Mouse (Mus musculus): ENCODE results near the gene Adgra1. TPM values are rescaled to one million over a fixed set of nuclear protein-coding genes. Genes with fewer than 3 reads are reported as not detected.

The Adgra1 gene
- polyA plus RNA-seq, 1 experiment from 2014 or later: 0.08 TPM

- 72% methylated on average over 2 of the region's 2 CpGs for WGBS
- no peak overlapping the region for H3K4me2 ChIP-seq
- no peaks in the 10 kb centered on the region for H3K9me3 ChIP-seq (ENCODE audit: control insufficient read depth, low read length)
- ATAC-seq (replicated peaks; ENCODE audit: low FRiP score): no peak
- H3K4me3 ChIP-seq (ENCODE audit: low read depth, low read length): no peak overlapping the region
- no peak overlapping the region for H3K27ac ChIP-seq (ENCODE audit: low read depth, low read length)
- no peaks in the 10 kb centered on the region for H3K36me3 ChIP-seq (ENCODE audit: control insufficient read depth, insufficient read depth, low read length)
- no peaks in the 10 kb centered on the region for H3K4me1 ChIP-seq (replicated peaks; ENCODE audit: control insufficient read depth, insufficient read depth, low read length)
- H3K9ac ChIP-seq (ENCODE audit: low read depth, low read length): no peak overlapping the region
- H3K27me3 ChIP-seq (replicated peaks; ENCODE audit: control insufficient read depth, insufficient read depth, low read length): no peaks in the 10 kb centered on the region
- DNase-seq (ENCODE audit: low spot score): no peak
These were observed 29.1 kb downstream of the Adgra1 start for GRCm38 (mm10) chr7:139863076-139863475.

- H3K4me3 ChIP-seq (ENCODE audit: low read depth, low read length): no peak overlapping the region
- ATAC-seq (replicated peaks; ENCODE audit: low FRiP score): no peak
- no peaks in the 10 kb centered on the region for H3K27me3 ChIP-seq (replicated peaks; ENCODE audit: control insufficient read depth, insufficient read depth, low read length)
- no peaks in the 10 kb centered on the region for H3K36me3 ChIP-seq (ENCODE audit: control insufficient read depth, insufficient read depth, low read length)
- DNase-seq (ENCODE audit: low spot score): no peak
- H3K4me1 ChIP-seq (replicated peaks; ENCODE audit: control insufficient read depth, insufficient read depth, low read length): no peaks in the 10 kb centered on the region
- no peak overlapping the region for H3K4me2 ChIP-seq
- H3K27ac ChIP-seq (ENCODE audit: low read depth, low read length): no peak overlapping the region
- H3K9me3 ChIP-seq (ENCODE audit: control insufficient read depth, low read length): no peaks in the 10 kb centered on the region
- WGBS: 49% methylated on average over 2 of the region's 2 CpGs
- H3K9ac ChIP-seq (ENCODE audit: low read depth, low read length): no peak overlapping the region
These were observed 30.3 kb downstream of the Adgra1 start for GRCm38 (mm10) chr7:139864253-139864652.

GRCm38 (mm10) chr7:139864871-139865270, 30.9 kb downstream of the Adgra1 start:
- no peaks in the 10 kb centered on the region for H3K4me1 ChIP-seq (replicated peaks; ENCODE audit: control insufficient read depth, insufficient read depth, low read length)
- H3K9me3 ChIP-seq (ENCODE audit: control insufficient read depth, low read length): no peaks in the 10 kb centered on the region
- ATAC-seq (replicated peaks; ENCODE audit: low FRiP score) (no peak), DNase-seq (ENCODE audit: low spot score) (no peak)
- no peak overlapping the region for H3K27ac ChIP-seq (ENCODE audit: low read depth, low read length)
- no peak overlapping the region for H3K9ac ChIP-seq (ENCODE audit: low read depth, low read length)
- no peaks in the 10 kb centered on the region for H3K36me3 ChIP-seq (ENCODE audit: control insufficient read depth, insufficient read depth, low read length)
- no peak overlapping the region for H3K4me2 ChIP-seq
- H3K4me3 ChIP-seq (ENCODE audit: low read depth, low read length): no peak overlapping the region
- 62% methylated on average over 1 of the region's 1 CpGs for WGBS
- H3K27me3 ChIP-seq (replicated peaks; ENCODE audit: control insufficient read depth, insufficient read depth, low read length): no peaks in the 10 kb centered on the region

GRCm38 (mm10) chr7:139871014-139871413, 37.0 kb downstream of the Adgra1 start:
- Histone ChIP-seq H3K27me3 (replicated peaks; ENCODE audit: control insufficient read depth, insufficient read depth, low read length) (no peaks in the 10 kb centered on the region), H3K4me2 (no peak overlapping the region), H3K9me3 (ENCODE audit: control insufficient read depth, low read length) (no peaks in the 10 kb centered on the region), H3K4me1 (replicated peaks; ENCODE audit: control insufficient read depth, insufficient read depth, low read length) (no peaks in the 10 kb centered on the region), H3K9ac (ENCODE audit: low read depth, low read length) (no peak overlapping the region), H3K27ac (ENCODE audit: low read depth, low read length) (no peak overlapping the region), H3K4me3 (ENCODE audit: low read depth, low read length) (no peak overlapping the region), H3K36me3 (ENCODE audit: control insufficient read depth, insufficient read depth, low read length) (no peaks in the 10 kb centered on the region)
- DNase-seq (ENCODE audit: low spot score) (no peak), ATAC-seq (replicated peaks; ENCODE audit: low FRiP score) (no peak)
- WGBS: 90% methylated on average over 5 of the region's 5 CpGs

- no peak overlapping the region for H3K4me3 ChIP-seq (ENCODE audit: low read depth, low read length)
- no peak for ATAC-seq (replicated peaks; ENCODE audit: low FRiP score)
- no peaks in the 10 kb centered on the region for H3K4me1 ChIP-seq (replicated peaks; ENCODE audit: control insufficient read depth, insufficient read depth, low read length)
- no peak for DNase-seq (ENCODE audit: low spot score)
- no peaks in the 10 kb centered on the region for H3K27me3 ChIP-seq (replicated peaks; ENCODE audit: control insufficient read depth, insufficient read depth, low read length)
- H3K4me2 ChIP-seq: no peak overlapping the region
- H3K9me3 ChIP-seq (ENCODE audit: control insufficient read depth, low read length): no peaks in the 10 kb centered on the region
- H3K36me3 ChIP-seq (ENCODE audit: control insufficient read depth, insufficient read depth, low read length): no peaks in the 10 kb centered on the region
- 62% methylated on average over 10 of the region's 10 CpGs for WGBS
- no peak overlapping the region for H3K27ac ChIP-seq (ENCODE audit: low read depth, low read length)
- no peak overlapping the region for H3K9ac ChIP-seq (ENCODE audit: low read depth, low read length)
These were observed 43.3 kb downstream of the Adgra1 start for GRCm38 (mm10) chr7:139877167-139877792.

- no peak for DNase-seq (ENCODE audit: low spot score)
- no peak for ATAC-seq (replicated peaks; ENCODE audit: low FRiP score)
- WGBS: 76% methylated on average over 5 of the region's 5 CpGs
- Histone ChIP-seq H3K4me1 (replicated peaks; ENCODE audit: control insufficient read depth, insufficient read depth, low read length) (no peaks in the 10 kb centered on the region), H3K9ac (ENCODE audit: low read depth, low read length) (no peak overlapping the region), H3K27ac (ENCODE audit: low read depth, low read length) (no peak overlapping the region), H3K36me3 (ENCODE audit: control insufficient read depth, insufficient read depth, low read length) (no peaks in the 10 kb centered on the region), H3K4me2 (no peak overlapping the region), H3K9me3 (ENCODE audit: control insufficient read depth, low read length) (no peaks in the 10 kb centered on the region), H3K4me3 (ENCODE audit: low read depth, low read length) (no peak overlapping the region), H3K27me3 (replicated peaks; ENCODE audit: control insufficient read depth, insufficient read depth, low read length) (no peaks in the 10 kb centered on the region)
These were observed 44.1 kb downstream of the Adgra1 start for GRCm38 (mm10) chr7:139878122-139878521.

- Histone ChIP-seq H3K9ac (ENCODE audit: low read depth, low read length) (no peak overlapping the region), H3K27ac (ENCODE audit: low read depth, low read length) (no peak overlapping the region), H3K4me1 (replicated peaks; ENCODE audit: control insufficient read depth, insufficient read depth, low read length) (no peaks in the 10 kb centered on the region), H3K27me3 (replicated peaks; ENCODE audit: control insufficient read depth, insufficient read depth, low read length) (no peaks in the 10 kb centered on the region), H3K9me3 (ENCODE audit: control insufficient read depth, low read length) (no peaks in the 10 kb centered on the region), H3K36me3 (ENCODE audit: control insufficient read depth, insufficient read depth, low read length) (no peaks in the 10 kb centered on the region), H3K4me2 (no peak overlapping the region), H3K4me3 (ENCODE audit: low read depth, low read length) (no peak overlapping the region)
- 59% methylated on average over 6 of the region's 6 CpGs for WGBS
- no peak for ATAC-seq (replicated peaks; ENCODE audit: low FRiP score)
- no peak for DNase-seq (ENCODE audit: low spot score)
These were observed 44.6 kb downstream of the Adgra1 start for GRCm38 (mm10) chr7:139878621-139879020.

GRCm38 (mm10) chr7:139883545-139883944, 49.6 kb downstream of the Adgra1 start:
- Histone ChIP-seq H3K9ac (ENCODE audit: low read depth, low read length) (no peak overlapping the region), H3K4me3 (ENCODE audit: low read depth, low read length) (no peak overlapping the region), H3K36me3 (ENCODE audit: control insufficient read depth, insufficient read depth, low read length) (no peaks in the 10 kb centered on the region), H3K27ac (ENCODE audit: low read depth, low read length) (no peak overlapping the region), H3K27me3 (replicated peaks; ENCODE audit: control insufficient read depth, insufficient read depth, low read length) (no peaks in the 10 kb centered on the region), H3K9me3 (ENCODE audit: control insufficient read depth, low read length) (no peaks in the 10 kb centered on the region), H3K4me2 (no peak overlapping the region), H3K4me1 (replicated peaks; ENCODE audit: control insufficient read depth, insufficient read depth, low read length) (no peaks in the 10 kb centered on the region)
- WGBS: 90% methylated on average over 4 of the region's 4 CpGs
- ATAC-seq (replicated peaks; ENCODE audit: low FRiP score): no peak
- no peak for DNase-seq (ENCODE audit: low spot score)

- Histone ChIP-seq H3K4me3 (ENCODE audit: low read depth, low read length) (no peak overlapping the region), H3K27ac (ENCODE audit: low read depth, low read length) (no peak overlapping the region), H3K9ac (ENCODE audit: low read depth, low read length) (no peak overlapping the region), H3K9me3 (ENCODE audit: control insufficient read depth, low read length) (no peaks in the 10 kb centered on the region), H3K27me3 (replicated peaks; ENCODE audit: control insufficient read depth, insufficient read depth, low read length) (peaks cover 38% of the 10 kb centered on the region), H3K36me3 (ENCODE audit: control insufficient read depth, insufficient read depth, low read length) (no peaks in the 10 kb centered on the region), H3K4me2 (no peak overlapping the region), H3K4me1 (replicated peaks; ENCODE audit: control insufficient read depth, insufficient read depth, low read length) (no peaks in the 10 kb centered on the region)
- DNase-seq (ENCODE audit: low spot score): no peak
- WGBS: 74% methylated on average over 5 of the region's 5 CpGs
- ATAC-seq (replicated peaks; ENCODE audit: low FRiP score): no peak
These were observed 57.8 kb downstream of the Adgra1 start for GRCm38 (mm10) chr7:139891779-139892178.
